Mouse (Mus musculus) embryonic facial prominence, embryonic 11.5 days (tissue): Measurements from ENCODE around the gene Cat. TPM values are rescaled to one million over a fixed set of nuclear protein-coding genes. Genes with fewer than 3 reads are reported as not detected.
A peak's percentile ranks its signal among the peaks of the same experiment; 100 is the strongest.

ENCODE experiments used
- ATAC-seq: fragments of 200-750 bp; cut with Nextera tagmentation; replicated peaks from 2 replicates; pipeline ENCODE4 v1.8.0; 2017; ENCODE audit warnings: low read depth; ENCODE audit not compliant: insufficient number of reproducible peaks, low FRiP score, low TSS enrichment
- DNase-seq: peaks from one replicate; pipeline ENCODE4 v3.0.0-alpha.2; 2015; ENCODE audit warnings: low spot score
- H3K27ac ChIP-seq: fragments of 300-500 bp; sonication (generic); replicated peaks from 2 replicates; pipeline ENCODE4 v1.5.1; 2014; ENCODE audit warnings: mild to moderate bottlenecking, low read depth, low read length, control low read depth
- H3K27me3 ChIP-seq: fragments of 300-500 bp; sonication (generic); 2 replicates; pipeline ENCODE4 v1.6.1; 2014; ENCODE audit warnings: mild to moderate bottlenecking, low read length, moderate library complexity, mixed read lengths; ENCODE audit not compliant: control insufficient read depth, insufficient read depth
- H3K36me3 ChIP-seq: fragments of 300-500 bp; sonication (generic); replicated peaks from 2 replicates; pipeline ENCODE4 v1.6.1; 2014; ENCODE audit warnings: low read depth, mild to moderate bottlenecking, low read length, moderate library complexity, mixed read lengths; ENCODE audit not compliant: control insufficient read depth, insufficient read depth
- H3K4me1 ChIP-seq: fragments of 300-500 bp; sonication (generic); 2 replicates; pipeline ENCODE4 v1.6.1; 2014; ENCODE audit warnings: low read length, mixed read lengths; ENCODE audit not compliant: control insufficient read depth, insufficient read depth
- H3K4me2 ChIP-seq: fragments of 300-500 bp; sonication (generic); 2 replicates; pipeline ENCODE4 v1.6.1; 2014; ENCODE audit warnings: low read depth, mild to moderate bottlenecking, control low read depth, low read length, moderate library complexity
- H3K4me3 ChIP-seq: fragments of 300-500 bp; sonication (generic); 2 replicates; pipeline ENCODE4 v1.5.1; 2014; ENCODE audit warnings: low read depth, low read length, control low read depth
- H3K9ac ChIP-seq: fragments of 300-500 bp; sonication (generic); replicated peaks from 2 replicates; pipeline ENCODE4 v1.6.1; 2014; ENCODE audit warnings: mild to moderate bottlenecking, control low read depth, low read length
- H3K9me3 ChIP-seq: fragments of 300-500 bp; sonication (generic); replicated peaks from 2 replicates; pipeline ENCODE4 v1.6.1; 2016; ENCODE audit warnings: mild to moderate bottlenecking, low read length, inconsistent platforms, mixed read lengths; ENCODE audit not compliant: control insufficient read depth
- WGBS: fragments of 180-500 bp; shearing (Covaris S2); extraction: QIAGEN DNeasy Blood & Tissue Kit; methylation state at CpG from one replicate; pipeline ENCODE4 v1.1.7; 2014; 5-methylcytosine and 5-hydroxymethylcytosine counted together
- polyA plus RNA-seq: library from polyadenylated mRNA; unstranded; fragments of >200 nt; fragmentation: Nextera tagmentation; extraction: Ambion mirVana; gene quantifications from 2 replicates; pipeline ENCODE4 v1.2.1, GENCODE M21; 2014

Gene Cat
- polyA plus RNA-seq, 1 experiment from 2014 or later, result 127 TPM

DNA sequence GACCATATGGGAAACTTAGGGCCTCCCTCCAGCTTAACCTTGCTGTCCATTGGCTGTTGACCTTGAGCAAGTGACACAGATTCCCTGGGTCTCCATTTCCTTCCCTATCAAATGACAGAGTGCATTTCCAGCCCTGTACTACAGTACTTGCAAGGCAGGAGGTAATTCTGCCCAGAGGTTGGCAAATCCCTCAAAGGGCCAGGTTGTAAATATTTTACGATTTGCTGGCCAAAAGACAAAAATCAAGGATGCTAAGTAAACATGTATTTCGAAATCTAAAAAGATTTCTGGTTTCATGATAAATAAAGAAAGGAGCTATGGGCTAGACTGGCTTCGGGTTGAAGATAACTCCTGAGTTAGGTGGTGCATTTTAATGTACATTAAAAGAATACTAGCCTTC, 56.6 kb downstream of the Cat start:
- H3K9ac ChIP-seq, result no peak overlapping the region
- H3K27me3 ChIP-seq, result no peaks in the 10 kb centered on the region
- ATAC-seq (no peak), DNase-seq (no peak)
- no peaks in the 10 kb centered on the region for H3K36me3 ChIP-seq
- WGBS, result 89% methylated on average over 3 of the region's 3 CpGs
- no peak overlapping the region for H3K4me2 ChIP-seq
- H3K9me3 ChIP-seq, result no peaks in the 10 kb centered on the region
- no peak overlapping the region for H3K4me3 ChIP-seq
- H3K27ac ChIP-seq, result no peak overlapping the region
- H3K4me1 ChIP-seq, result no peaks in the 10 kb centered on the region

DNA sequence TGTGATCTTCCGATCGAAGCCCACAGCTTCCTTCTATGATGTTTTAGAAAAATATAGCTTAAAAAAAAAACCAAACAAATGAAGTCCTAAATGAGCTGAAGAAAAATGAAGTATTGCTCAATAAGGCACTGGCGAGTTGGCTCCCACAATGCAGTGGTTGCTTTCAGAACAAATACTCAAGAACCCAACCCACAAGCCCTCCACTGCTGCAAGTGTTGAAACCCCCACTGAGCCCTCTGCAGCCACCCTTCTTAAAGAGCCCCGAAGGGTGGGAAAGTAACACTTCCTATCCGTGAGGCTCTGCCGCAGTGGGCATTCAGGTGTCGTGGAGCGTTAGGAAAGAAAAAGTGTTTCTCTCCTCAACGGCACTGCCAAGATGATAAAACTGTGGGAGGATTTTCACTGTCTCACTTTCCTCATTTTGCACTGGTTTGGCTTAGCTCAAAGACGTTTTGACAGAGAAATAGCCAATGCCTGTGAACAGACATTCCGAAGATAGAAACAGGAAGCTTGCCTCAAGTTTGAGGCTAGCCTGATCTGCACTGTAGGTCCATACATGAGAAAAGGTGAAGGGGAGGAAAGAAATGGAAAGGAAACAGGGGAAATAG, 59.4 kb downstream of the Cat start:
- H3K36me3 ChIP-seq, result no peaks in the 10 kb centered on the region
- ATAC-seq, result no peak
- 82% methylated on average over 11 of the region's 11 CpGs for WGBS

DNA sequence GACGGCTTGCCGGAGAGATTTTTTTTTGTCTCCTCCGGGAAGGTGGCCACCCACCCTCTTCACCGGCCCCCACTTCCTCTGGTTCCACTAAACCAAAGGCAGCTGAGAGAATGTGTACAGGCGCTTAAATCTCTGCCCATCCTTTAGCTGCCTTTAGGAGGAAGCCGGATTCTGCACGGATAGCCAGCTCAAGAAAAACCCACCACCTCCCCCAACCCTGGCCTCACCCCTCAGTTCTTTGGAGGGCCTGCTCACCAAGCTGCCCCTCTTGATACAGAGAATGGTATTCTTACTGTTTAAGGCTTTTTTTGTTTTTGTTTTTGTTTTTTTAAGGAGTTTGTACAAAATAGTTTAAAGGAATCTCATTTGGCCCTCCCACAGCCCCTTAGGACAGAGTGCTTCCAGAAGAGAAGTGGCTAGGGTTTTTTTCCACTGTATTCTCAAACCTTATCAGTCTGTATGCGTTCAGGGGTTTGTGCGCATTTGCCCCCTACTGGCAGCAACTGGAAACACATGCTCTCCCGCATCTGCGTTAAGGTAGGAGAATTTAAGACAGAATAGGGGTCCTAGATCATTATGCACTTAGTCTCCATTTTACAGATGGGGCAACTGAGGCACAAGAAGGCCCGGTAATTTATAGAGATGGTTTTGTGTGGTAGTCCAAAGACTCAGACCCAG, 60.5 kb downstream of the Cat start:
- 26% methylated on average over 12 of the region's 12 CpGs for WGBS
- no peak for ATAC-seq
- no peak overlapping the region for H3K4me3 ChIP-seq

More for the DNA sequence above, 59.4 kb downstream of the Cat start:
- no peak overlapping the region for H3K4me2 ChIP-seq
- no peaks in the 10 kb centered on the region for H3K9me3 ChIP-seq
- no peaks in the 10 kb centered on the region for H3K4me1 ChIP-seq
- no peak overlapping the region for H3K27ac ChIP-seq
- no peak overlapping the region for H3K4me3 ChIP-seq
- no peaks in the 10 kb centered on the region for H3K27me3 ChIP-seq
- DNase-seq, result no peak
- no peak overlapping the region for H3K9ac ChIP-seq

DNA sequence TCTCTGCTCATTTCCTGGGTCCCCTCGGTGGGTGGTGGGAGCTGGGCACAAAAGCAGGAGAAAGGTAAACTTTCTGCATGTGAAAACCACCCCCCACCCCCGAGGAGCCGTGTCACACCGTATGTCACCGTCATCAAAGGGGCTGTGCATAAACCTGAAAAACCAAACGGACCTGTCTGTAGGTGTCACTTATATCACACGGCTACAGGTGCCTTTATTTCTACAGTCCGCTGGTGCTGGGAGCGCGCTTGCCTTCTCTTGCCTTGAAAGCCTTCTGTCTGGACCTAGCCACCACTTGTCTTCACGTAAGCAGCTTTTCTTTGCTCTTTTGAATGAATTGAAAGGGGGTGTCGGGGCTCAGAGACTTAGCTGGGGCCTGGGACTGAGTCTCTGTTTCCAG, 61.1 kb downstream of the Cat start:
- no peak for ATAC-seq
- Histone ChIP-seq H3K27me3 (no peaks in the 10 kb centered on the region), H3K9ac (no peak overlapping the region), H3K36me3 (no peaks in the 10 kb centered on the region), H3K4me1 (no peaks in the 10 kb centered on the region), H3K4me3 (no peak overlapping the region), H3K4me2 (no peak overlapping the region), H3K27ac (no peak overlapping the region), H3K9me3 (no peaks in the 10 kb centered on the region)
- WGBS, result 57% methylated on average over 12 of the region's 12 CpGs
- peak; percentile 20 for DNase-seq

More for the DNA sequence above, 60.5 kb downstream of the Cat start:
- DNase-seq, result peak; percentile 83
- Histone ChIP-seq H3K27me3 (no peaks in the 10 kb centered on the region), H3K9ac (no peak overlapping the region), H3K36me3 (no peaks in the 10 kb centered on the region), H3K4me1 (no peaks in the 10 kb centered on the region), H3K27ac (no peak overlapping the region), H3K9me3 (no peaks in the 10 kb centered on the region), H3K4me2 (no peak overlapping the region)

DNA sequence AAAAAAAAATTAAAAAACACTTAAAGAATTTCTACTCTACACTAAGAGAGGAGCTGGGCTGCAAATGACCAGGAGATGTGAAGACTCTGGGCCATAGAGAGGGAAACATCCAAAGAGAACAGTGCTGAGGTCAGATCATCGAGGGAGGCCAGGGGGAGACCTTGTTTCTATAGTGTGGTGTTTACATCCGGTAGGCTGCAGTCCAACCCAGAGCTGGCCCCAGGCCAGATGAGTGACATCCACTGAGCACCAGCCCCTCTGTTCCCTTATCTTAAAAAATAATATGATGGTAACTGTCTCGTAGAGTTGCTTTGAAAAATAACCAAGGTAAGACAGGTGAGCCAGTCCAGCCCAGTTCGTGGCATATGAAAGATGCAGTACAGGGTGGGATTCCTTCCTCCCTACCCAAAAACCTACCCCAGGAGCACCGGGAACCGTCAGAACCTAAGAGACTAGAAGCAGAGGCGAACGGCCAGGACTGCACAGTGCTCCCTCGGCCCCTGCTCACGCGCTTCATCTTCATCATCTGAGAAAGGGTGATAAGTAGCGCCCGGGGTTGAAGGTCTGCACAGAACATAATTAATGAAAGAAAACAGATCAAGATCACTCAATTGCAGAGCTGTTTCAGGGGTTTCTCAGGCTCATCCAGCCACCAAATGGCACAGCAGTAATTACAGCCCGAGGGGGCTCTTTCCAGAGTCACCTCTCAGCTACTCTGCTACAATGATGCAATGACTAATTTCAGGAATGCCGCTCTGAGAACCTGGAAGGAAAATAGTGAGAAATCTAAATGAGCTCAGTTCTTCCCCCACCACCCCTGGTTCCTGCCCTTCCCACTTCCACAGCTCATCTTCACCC, 64.1 kb downstream of the Cat start:
- 57% methylated on average over 15 of the region's 15 CpGs for WGBS
- Histone ChIP-seq H3K36me3 (no peaks in the 10 kb centered on the region), H3K9ac (no peak overlapping the region), H3K27ac (no peak overlapping the region), H3K4me2 (no peak overlapping the region), H3K4me1 (no peaks in the 10 kb centered on the region), H3K9me3 (no peaks in the 10 kb centered on the region), H3K27me3 (no peaks in the 10 kb centered on the region), H3K4me3 (no peak overlapping the region)
- DNase-seq, result no peak
- no peak for ATAC-seq

DNA sequence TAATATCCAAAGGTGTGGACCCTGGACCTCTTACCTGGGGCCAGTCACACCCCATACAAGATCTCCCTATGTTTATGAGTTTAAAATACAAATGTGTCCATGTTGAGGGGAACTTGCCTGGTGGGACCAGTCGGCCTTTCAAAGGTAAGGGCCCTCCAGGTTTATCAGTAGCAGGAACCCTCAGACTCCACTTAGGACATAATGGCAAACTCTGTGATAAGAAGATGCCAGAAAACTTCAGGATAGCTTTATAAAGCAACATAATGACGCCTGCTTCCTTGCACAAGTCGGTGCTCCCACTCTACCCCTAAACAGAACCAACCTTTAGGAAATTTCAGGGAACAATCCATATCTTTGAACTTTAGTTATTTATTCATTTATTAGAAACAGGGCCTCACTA, 69.2 kb downstream of the Cat start:
- 93% methylated on average over 3 of the region's 3 CpGs for WGBS

DNA sequence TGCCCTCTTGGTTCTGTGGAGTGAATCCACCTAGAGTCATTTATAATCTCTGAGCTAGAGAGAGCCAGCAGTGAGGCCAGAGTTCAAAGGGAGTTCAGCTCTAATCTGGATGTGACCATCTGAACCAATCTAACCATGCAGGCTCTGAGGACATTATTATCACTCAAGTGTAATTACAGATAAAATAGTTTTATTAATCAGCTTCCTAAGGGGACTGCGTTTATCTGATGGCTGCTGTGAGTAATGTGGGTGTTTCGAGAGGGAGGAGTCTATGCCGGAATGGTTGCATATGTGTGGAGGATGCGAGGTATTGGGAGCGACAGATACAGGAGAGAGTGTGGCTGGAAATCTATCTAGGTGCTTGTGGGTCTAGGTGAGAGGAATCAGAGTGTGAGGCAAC, 71.6 kb downstream of the Cat start:
- WGBS, result 83% methylated on average over 5 of the region's 5 CpGs
- H3K4me1 ChIP-seq, result no peaks in the 10 kb centered on the region
- H3K4me2 ChIP-seq, result no peak overlapping the region
- no peak for DNase-seq
- no peak overlapping the region for H3K9ac ChIP-seq
- no peak overlapping the region for H3K4me3 ChIP-seq
- no peaks in the 10 kb centered on the region for H3K36me3 ChIP-seq
- no peaks in the 10 kb centered on the region for H3K27me3 ChIP-seq
- H3K9me3 ChIP-seq, result no peaks in the 10 kb centered on the region
- ATAC-seq, result 0 out of 2 replicates have a peak, but pooled peaks have one; percentile 34
- H3K27ac ChIP-seq, result no peak overlapping the region

More for the DNA sequence above, 69.2 kb downstream of the Cat start:
- Histone ChIP-seq H3K9me3 (no peaks in the 10 kb centered on the region), H3K36me3 (no peaks in the 10 kb centered on the region), H3K4me2 (no peak overlapping the region), H3K4me1 (no peaks in the 10 kb centered on the region), H3K27me3 (no peaks in the 10 kb centered on the region), H3K27ac (no peak overlapping the region), H3K9ac (no peak overlapping the region), H3K4me3 (no peak overlapping the region)
- ATAC-seq (no peak), DNase-seq (no peak)

DNA sequence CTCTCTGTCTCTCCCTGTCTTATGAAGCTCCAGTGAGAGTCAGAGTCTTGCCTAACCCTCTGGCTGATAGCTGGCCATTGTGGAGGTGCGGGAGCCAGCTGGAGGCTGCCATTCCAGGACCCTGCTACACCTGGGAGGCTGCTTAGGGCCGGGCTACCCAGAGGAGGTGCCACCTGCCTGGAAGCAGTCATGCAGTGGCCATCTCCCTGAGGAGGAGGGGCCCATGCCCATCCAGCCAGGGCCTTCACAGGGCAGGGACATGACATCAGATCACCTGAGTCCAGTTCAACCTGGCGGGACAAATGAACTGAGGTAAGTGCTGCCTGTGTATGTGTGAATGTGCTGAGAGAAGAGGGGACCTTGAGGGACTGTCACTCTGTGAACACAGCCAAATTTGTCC, 73.1 kb downstream of the Cat start:
- 0 out of 2 replicates have a peak, but pooled peaks have one; percentile 23 for ATAC-seq
- H3K9me3 ChIP-seq, result no peaks in the 10 kb centered on the region
- no peak overlapping the region for H3K4me3 ChIP-seq
- no peaks in the 10 kb centered on the region for H3K27me3 ChIP-seq
- no peak overlapping the region for H3K4me2 ChIP-seq
- no peak overlapping the region for H3K9ac ChIP-seq
- DNase-seq, result no peak
- no peak overlapping the region for H3K27ac ChIP-seq
- WGBS, result 91% methylated on average over 3 of the region's 3 CpGs
- no peaks in the 10 kb centered on the region for H3K4me1 ChIP-seq
- H3K36me3 ChIP-seq, result no peaks in the 10 kb centered on the region
